Mouse (Mus musculus) heart, embryonic 11.5 days (tissue): ENCODE measurements at regions not wholly inside any gene's neighbourhood (a gene's known extent, or its start where the extent isn't known, plus 50 kb on each side); places are given as distances from the start of the nearest gene placed in this dataset.

Experiments
- ATAC-seq: fragments of 200-750 bp; cut with Nextera tagmentation; replicated peaks from 2 replicates; pipeline ENCODE4 v1.8.0; 2017; ENCODE audit warnings: moderate library complexity; ENCODE audit not compliant: insufficient number of reproducible peaks, low FRiP score, low TSS enrichment
- H3K27ac ChIP-seq: fragments of 300-500 bp; sonication (generic); 2 replicates; pipeline ENCODE4 v1.5.1; 2014; ENCODE audit warnings: mild to moderate bottlenecking, low read depth, low read length
- H3K27me3 ChIP-seq: fragments of 300-500 bp; sonication (generic); 2 replicates; pipeline ENCODE4 v1.6.1; 2014; ENCODE audit warnings: mild to moderate bottlenecking, low read length, mixed read lengths; ENCODE audit not compliant: control insufficient read depth, insufficient read depth
- H3K36me3 ChIP-seq: fragments of 300-500 bp; sonication (generic); 2 replicates; pipeline ENCODE4 v1.6.1; 2014; ENCODE audit warnings: mild to moderate bottlenecking, low read length, moderate library complexity, mixed read lengths; ENCODE audit not compliant: control insufficient read depth, insufficient read depth
- H3K4me1 ChIP-seq: fragments of 300-500 bp; sonication (generic); 2 replicates; pipeline ENCODE4 v1.6.1; 2014; ENCODE audit warnings: low read length; ENCODE audit not compliant: control insufficient read depth, insufficient read depth
- H3K4me2 ChIP-seq: fragments of 300-500 bp; sonication (generic); 2 replicates; pipeline ENCODE4 v1.6.1; 2014; ENCODE audit warnings: mild to moderate bottlenecking, moderate library complexity
- H3K4me3 ChIP-seq: fragments of 300-500 bp; sonication (generic); 2 replicates; pipeline ENCODE4 v1.5.1; 2014; ENCODE audit warnings: low read depth, low read length
- H3K9ac ChIP-seq: fragments of 300-500 bp; sonication (generic); 2 replicates; pipeline ENCODE4 v1.6.1; 2014; ENCODE audit warnings: mild to moderate bottlenecking, low read depth, low read length, moderate library complexity
- H3K9me3 ChIP-seq: fragments of 300-500 bp; sonication (generic); replicated peaks from 2 replicates; pipeline ENCODE4 v1.6.1; 2016; ENCODE audit warnings: low read length; ENCODE audit not compliant: control insufficient read depth
- WGBS: fragments of 180-500 bp; shearing (Covaris S2); extraction: QIAGEN DNeasy Blood & Tissue Kit; methylation state at CpG from one replicate; pipeline ENCODE4 v1.1.7; 2014; ENCODE audit not compliant: insufficient replicate concordance; 5-methylcytosine and 5-hydroxymethylcytosine counted together

GRCm38 (mm10) chr11:48657851-48658250 lies 142.3 kb upstream of the Rack1 start:
- H3K9me3 ChIP-seq, result no peaks in the 10 kb centered on the region
- no peak overlapping the region for H3K9ac ChIP-seq
- WGBS, result 69% methylated on average over 5 of the region's 5 CpGs
- H3K27me3 ChIP-seq, result no peaks in the 10 kb centered on the region
- ATAC-seq, result no peak
- H3K4me1 ChIP-seq, result no peaks in the 10 kb centered on the region
- H3K36me3 ChIP-seq, result no peaks in the 10 kb centered on the region
- H3K27ac ChIP-seq, result no peak overlapping the region
- no peak overlapping the region for H3K4me3 ChIP-seq
- H3K4me2 ChIP-seq, result no peak overlapping the region

- WGBS, result 53% methylated on average over 4 of the region's 4 CpGs
- no peaks in the 10 kb centered on the region for H3K9me3 ChIP-seq
- ATAC-seq, result no peak
These were observed 138.5 kb upstream of the Rack1 start for GRCm38 (mm10) chr11:48661641-48662040.

GRCm38 (mm10) chr11:48684781-48685314 lies 115.3 kb upstream of the Rack1 start:
- H3K4me1 ChIP-seq, result no peaks in the 10 kb centered on the region
- H3K27me3 ChIP-seq, result no peaks in the 10 kb centered on the region
- H3K4me3 ChIP-seq, result no peak overlapping the region
- H3K9me3 ChIP-seq, result no peaks in the 10 kb centered on the region
- no peak overlapping the region for H3K9ac ChIP-seq
- 0 out of 2 replicates have a peak, but pooled peaks have one; percentile 26 for ATAC-seq
- 76% methylated on average over 3 of the region's 3 CpGs for WGBS
- H3K4me2 ChIP-seq, result no peak overlapping the region
- H3K36me3 ChIP-seq, result no peaks in the 10 kb centered on the region
- no peak overlapping the region for H3K27ac ChIP-seq

More at GRCm38 (mm10) chr11:48661641-48662040, 138.5 kb upstream of the Rack1 start:
- Histone ChIP-seq H3K4me2 (no peak overlapping the region), H3K4me1 (no peaks in the 10 kb centered on the region), H3K36me3 (no peaks in the 10 kb centered on the region), H3K4me3 (no peak overlapping the region), H3K27ac (no peak overlapping the region), H3K27me3 (no peaks in the 10 kb centered on the region), H3K9ac (no peak overlapping the region)

GRCm38 (mm10) chr11:48690070-48690469 lies 110.1 kb upstream of the Rack1 start:
- H3K4me3 ChIP-seq, result no peak overlapping the region
- no peak overlapping the region for H3K4me2 ChIP-seq
- no peak overlapping the region for H3K9ac ChIP-seq
- no peaks in the 10 kb centered on the region for H3K36me3 ChIP-seq
- ATAC-seq, result no peak
- no peaks in the 10 kb centered on the region for H3K4me1 ChIP-seq
- WGBS, result 64% methylated on average over 4 of the region's 4 CpGs
- H3K27ac ChIP-seq, result no peak overlapping the region
- H3K9me3 ChIP-seq, result no peaks in the 10 kb centered on the region
- no peaks in the 10 kb centered on the region for H3K27me3 ChIP-seq

- Histone ChIP-seq H3K36me3 (no peaks in the 10 kb centered on the region), H3K4me3 (no peak overlapping the region), H3K9ac (no peak overlapping the region), H3K9me3 (no peaks in the 10 kb centered on the region), H3K4me1 (no peaks in the 10 kb centered on the region), H3K27ac (no peak overlapping the region), H3K27me3 (no peaks in the 10 kb centered on the region), H3K4me2 (no peak overlapping the region)
- WGBS, result 85% methylated on average over 2 of the region's 2 CpGs
- no peak for ATAC-seq
These were observed 103.8 kb upstream of the Rack1 start for GRCm38 (mm10) chr11:48696352-48696751.

GRCm38 (mm10) chr11:48697191-48697590 lies 102.9 kb upstream of the Rack1 start:
- H3K4me1 ChIP-seq, result no peaks in the 10 kb centered on the region
- H3K36me3 ChIP-seq, result no peaks in the 10 kb centered on the region
- no peak for ATAC-seq
- H3K27ac ChIP-seq, result no peak overlapping the region
- H3K9me3 ChIP-seq, result no peaks in the 10 kb centered on the region
- H3K4me3 ChIP-seq, result no peak overlapping the region
- H3K9ac ChIP-seq, result no peak overlapping the region
- no peak overlapping the region for H3K4me2 ChIP-seq
- H3K27me3 ChIP-seq, result no peaks in the 10 kb centered on the region

- no peak overlapping the region for H3K27ac ChIP-seq
- ATAC-seq, result no peak
- 61% methylated on average over 2 of the region's 2 CpGs for WGBS
- no peak overlapping the region for H3K4me2 ChIP-seq
- no peak overlapping the region for H3K4me3 ChIP-seq
- H3K27me3 ChIP-seq, result no peaks in the 10 kb centered on the region
- no peaks in the 10 kb centered on the region for H3K36me3 ChIP-seq
- H3K9me3 ChIP-seq, result no peaks in the 10 kb centered on the region
- H3K4me1 ChIP-seq, result no peaks in the 10 kb centered on the region
- H3K9ac ChIP-seq, result no peak overlapping the region
These were observed 92.9 kb upstream of the Rack1 start for GRCm38 (mm10) chr11:48707192-48707591.

GRCm38 (mm10) chr11:48710972-48711371 lies 89.2 kb upstream of the Rack1 start:
- no peak for ATAC-seq
- H3K27ac ChIP-seq, result no peak overlapping the region
- no peaks in the 10 kb centered on the region for H3K36me3 ChIP-seq
- H3K4me3 ChIP-seq, result no peak overlapping the region
- no peaks in the 10 kb centered on the region for H3K4me1 ChIP-seq
- H3K27me3 ChIP-seq, result no peaks in the 10 kb centered on the region
- 84% methylated on average over 4 of the region's 4 CpGs for WGBS
- no peak overlapping the region for H3K9ac ChIP-seq
- no peak overlapping the region for H3K4me2 ChIP-seq
- no peaks in the 10 kb centered on the region for H3K9me3 ChIP-seq

GRCm38 (mm10) chr11:48724068-48724467 lies 76.1 kb upstream of the Rack1 start:
- no peaks in the 10 kb centered on the region for H3K9me3 ChIP-seq
- H3K4me3 ChIP-seq, result no peak overlapping the region
- H3K4me1 ChIP-seq, result no peaks in the 10 kb centered on the region
- H3K4me2 ChIP-seq, result no peak overlapping the region
- H3K27me3 ChIP-seq, result no peaks in the 10 kb centered on the region
- no peak overlapping the region for H3K9ac ChIP-seq
- no peak overlapping the region for H3K27ac ChIP-seq
- H3K36me3 ChIP-seq, result no peaks in the 10 kb centered on the region
- ATAC-seq, result no peak
